Mouse (Mus musculus): ENCODE measurements at regions not wholly inside any gene's neighbourhood (a gene's known extent, or its start where the extent isn't known, plus 50 kb on each side); places are given as distances from the start of the nearest gene placed in this dataset.

- peak in 1 of 2 experiments; percentile 50 for DNase-seq (ENCODE audit: extremely low spot score in 1 of 2, low spot score in 1 of 2)
Measured at GRCm38 (mm10) chr12:6930726-6931125, 1046.7 kb upstream of the Apob start.

DNA sequence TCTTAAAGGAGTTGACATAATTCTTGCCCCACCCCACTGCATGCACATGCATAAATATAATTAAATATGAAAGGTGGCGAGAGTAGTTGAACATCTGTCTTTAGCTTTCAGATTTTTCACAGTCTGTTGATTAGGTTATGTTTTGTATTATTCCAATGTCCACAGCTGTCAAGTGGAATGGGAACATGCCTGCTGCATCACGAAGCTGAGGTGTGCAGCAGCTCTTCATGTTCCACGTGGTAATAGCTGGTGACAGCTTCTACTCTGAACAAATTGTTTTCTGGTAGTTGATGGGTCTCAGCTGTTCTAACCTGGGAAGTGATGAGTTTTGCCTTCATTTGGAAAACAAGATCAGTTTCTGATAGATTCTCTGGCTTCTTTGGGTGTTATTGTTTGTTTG is 1020.8 kb upstream of the Apob start:
- no peak for DNase-seq (ENCODE audit: extremely low spot score in 1 of 2, low spot score in 1 of 2)

DNA sequence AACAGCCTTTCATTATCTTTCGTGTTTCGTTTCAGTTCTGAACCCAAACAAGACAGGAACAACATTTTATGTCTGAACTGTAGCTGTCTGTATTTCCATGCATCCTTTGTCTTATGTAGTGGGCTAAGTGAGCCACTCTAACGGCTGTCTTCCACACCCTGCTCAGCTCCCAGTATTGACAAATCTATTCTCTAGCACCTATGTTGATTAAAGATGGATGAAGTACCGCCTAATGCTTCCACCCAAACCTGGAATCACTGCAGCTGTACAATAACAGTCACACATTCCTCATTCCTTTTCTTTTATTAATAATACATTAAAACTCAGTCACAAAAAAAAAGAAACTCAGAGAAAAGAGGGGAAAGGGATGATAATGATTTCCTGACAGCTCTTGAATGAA is 992.8 kb upstream of the Apob start:
- DNase-seq (ENCODE audit: extremely low spot score in 1 of 2, low spot score in 1 of 2) = no peak

DNA sequence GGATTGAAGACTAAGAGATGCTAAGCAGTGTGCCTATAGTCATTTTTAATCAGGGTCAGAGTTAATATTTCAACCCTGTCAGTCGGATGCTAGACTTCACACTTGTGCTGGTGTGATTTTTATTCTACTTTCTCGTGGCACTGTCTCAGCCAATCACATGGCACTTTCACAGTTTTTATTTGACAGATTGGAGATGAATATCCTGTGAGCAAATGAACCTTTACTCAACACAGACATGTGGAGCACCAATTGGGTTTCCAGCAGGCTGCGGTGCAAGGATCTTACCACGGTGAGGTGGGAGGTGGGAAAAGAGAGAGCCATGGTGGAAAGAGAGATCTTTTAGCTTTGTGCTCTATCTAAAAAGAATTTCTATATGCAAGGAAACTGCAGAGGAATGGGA is 949.0 kb upstream of the Apob start:
- DNase-seq (ENCODE audit: extremely low spot score in 1 of 2, low spot score in 1 of 2) = peak; percentile 76 to 77

DNA sequence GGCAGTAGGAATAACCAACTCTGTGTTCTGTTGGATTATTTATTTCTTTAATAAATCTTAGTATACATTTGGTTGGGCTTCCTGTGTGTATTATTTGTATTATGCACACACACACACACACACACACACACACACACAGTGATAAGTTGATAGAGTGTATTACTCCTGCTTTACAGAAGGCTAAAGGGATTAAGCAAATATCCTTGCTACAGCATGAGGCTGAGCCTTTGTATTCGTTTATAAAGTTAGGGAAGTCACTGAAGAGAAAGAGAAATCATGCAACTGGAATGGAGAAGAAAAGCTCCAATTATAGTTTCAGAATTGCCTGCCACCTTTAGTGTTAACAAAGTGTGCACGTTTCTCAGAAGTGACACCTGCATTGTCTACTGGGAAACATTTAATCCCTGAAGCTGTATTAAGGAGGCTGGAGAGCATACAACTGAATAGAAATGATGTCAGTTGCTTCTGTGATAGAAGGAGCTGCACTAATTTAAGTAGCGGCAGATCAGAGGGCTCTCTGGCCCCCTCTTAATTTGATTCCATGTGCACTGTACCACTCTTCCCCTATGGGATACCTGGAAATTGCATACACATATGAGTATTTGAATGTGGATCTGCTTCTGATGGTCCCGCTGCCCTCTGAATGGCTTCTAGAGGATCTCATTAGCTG is 947.9 kb upstream of the Apob start:
- no peak for DNase-seq (ENCODE audit: extremely low spot score in 1 of 2, low spot score in 1 of 2)

DNA sequence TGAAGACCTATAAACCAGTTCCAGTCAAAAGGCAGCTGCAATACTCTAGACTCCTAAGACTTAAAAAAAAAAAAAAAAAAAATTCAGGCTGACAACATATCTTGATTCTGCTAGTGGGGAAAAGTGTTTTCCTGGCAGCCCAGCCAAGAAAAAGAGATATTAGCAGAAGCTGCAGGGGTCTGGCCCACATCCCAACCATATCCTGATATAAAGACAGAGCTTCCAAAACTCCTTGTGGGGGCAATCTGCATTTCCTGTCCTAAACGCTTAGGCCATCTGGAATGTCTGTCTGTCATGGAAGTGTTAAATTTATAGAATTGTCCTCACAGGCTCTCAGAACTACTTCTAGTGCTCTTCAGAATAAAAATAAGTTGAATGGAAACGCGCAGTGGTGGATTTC is 926.7 kb upstream of the Apob start:
- DNase-seq (ENCODE audit: extremely low spot score in 1 of 2, low spot score in 1 of 2) = peak in 1 of 2 experiments; percentile 56

DNA sequence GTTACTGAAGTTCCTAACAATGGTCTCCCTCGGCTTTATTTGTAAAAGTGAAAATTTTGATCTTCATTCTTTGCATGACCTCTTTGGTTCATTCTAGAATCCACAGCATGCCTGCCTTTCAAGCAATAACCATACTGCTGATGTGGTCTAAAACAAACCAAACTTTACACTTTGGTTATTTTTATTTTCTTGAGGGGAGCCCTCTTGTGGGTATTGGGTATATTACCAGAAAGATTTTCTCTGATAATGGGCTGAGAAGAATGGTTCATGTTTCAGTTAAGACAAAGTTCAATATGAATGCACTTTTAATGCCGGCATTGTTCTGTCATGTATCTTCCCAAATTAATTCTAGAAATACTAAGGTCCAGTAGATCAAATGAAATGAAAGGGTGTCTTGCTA is 922.9 kb upstream of the Apob start:
- DNase-seq (ENCODE audit: extremely low spot score in 1 of 2, low spot score in 1 of 2) = peak in 1 of 2 experiments; percentile 18

DNA sequence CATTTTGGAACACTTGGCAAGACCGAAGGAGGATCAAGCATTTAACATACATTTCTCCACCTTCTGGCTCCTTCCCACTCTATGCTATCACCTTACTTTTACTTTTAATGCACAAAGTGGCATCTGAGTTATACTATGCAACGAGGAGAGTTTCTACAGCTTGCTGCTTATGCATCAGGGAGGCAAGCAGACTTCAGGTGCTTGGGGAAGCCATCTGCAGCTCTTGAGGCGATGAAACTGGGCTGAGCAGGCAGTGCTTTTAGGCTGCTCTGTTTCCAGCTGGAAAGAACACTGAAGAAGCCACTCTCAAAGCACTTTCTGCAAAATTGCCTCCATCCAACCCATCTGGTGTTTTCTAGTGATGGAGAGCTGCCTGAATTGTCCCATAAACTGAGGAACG is 882.9 kb upstream of the Apob start:
- peak; percentile 26 to 30 for DNase-seq (ENCODE audit: extremely low spot score in 1 of 2, low spot score in 1 of 2)

GRCm38 (mm10) chr12:7095440-7095839 is 882.0 kb upstream of the Apob start:
- DNase-seq (ENCODE audit: extremely low spot score in 1 of 2, low spot score in 1 of 2) = no peak

- DNase-seq (ENCODE audit: extremely low spot score in 1 of 2, low spot score in 1 of 2) = peak in 1 of 2 experiments; percentile 7
Measured at GRCm38 (mm10) chr12:7096221-7096620, 881.2 kb upstream of the Apob start.

- DNase-seq (ENCODE audit: extremely low spot score in 1 of 2, low spot score in 1 of 2) = no peak
Measured at GRCm38 (mm10) chr12:7139044-7139443, 838.4 kb upstream of the Apob start.
